Mouse (Mus musculus) CD4-positive helper T cell, adult 2 months (primary cell): ENCODE data around the gene Grwd1.

Source experiments
- DNase-seq: peaks from one replicate; pipeline ENCODE4 v3.0.0-alpha.2; 2012; ENCODE audit warnings: low read depth, missing footprints, low spot score

Gene Grwd1

DNA sequence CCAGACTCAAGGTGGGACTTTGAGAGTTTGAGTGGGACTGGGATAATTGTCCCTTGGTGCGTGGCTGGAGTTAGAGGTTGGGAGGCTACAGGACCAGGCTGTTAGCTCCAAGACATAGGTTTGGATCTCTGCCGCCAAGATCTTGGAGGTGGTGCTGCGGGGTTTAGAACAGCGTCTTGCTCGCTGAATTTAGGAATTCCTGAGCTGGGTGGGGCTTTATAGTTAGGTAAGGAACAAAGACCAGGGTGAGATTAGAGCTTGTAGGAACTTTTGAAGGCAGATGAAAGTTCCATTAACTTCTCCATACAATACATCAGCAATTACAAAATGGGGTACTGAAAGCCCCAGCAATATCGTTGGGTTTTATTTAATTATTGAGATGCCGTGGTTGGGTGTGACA, 30.7 kb downstream of the Grwd1 start:
- DNase-seq, result no peak

DNA sequence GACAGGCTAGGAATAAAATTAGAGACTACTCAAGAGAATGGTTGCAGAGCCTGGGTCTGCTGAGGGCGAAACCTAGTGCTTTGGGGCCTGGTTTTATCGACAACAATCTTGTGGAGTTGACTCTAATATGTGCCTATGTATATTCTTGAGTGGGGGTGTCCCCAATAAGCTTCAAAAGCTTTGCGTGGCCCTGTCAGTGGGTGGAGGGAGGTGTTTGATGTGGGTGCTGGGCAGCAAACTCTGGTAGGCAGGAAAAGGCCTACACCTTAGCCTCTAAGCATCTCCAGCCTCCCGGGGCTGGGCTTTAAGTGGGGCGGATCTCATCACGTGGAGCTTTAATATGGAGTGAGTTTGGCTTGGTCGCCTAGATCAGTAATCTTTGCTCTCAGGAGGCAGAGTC, 31.8 kb downstream of the Grwd1 start:
- peak; percentile 85 for DNase-seq

GRCm38 (mm10) chr7:45798511-45798836, 32.3 kb downstream of the Grwd1 start:
- DNase-seq, result peak; percentile 72

GRCm38 (mm10) chr7:45797661-45798510, 32.9 kb downstream of the Grwd1 start:
- no peak for DNase-seq

DNA sequence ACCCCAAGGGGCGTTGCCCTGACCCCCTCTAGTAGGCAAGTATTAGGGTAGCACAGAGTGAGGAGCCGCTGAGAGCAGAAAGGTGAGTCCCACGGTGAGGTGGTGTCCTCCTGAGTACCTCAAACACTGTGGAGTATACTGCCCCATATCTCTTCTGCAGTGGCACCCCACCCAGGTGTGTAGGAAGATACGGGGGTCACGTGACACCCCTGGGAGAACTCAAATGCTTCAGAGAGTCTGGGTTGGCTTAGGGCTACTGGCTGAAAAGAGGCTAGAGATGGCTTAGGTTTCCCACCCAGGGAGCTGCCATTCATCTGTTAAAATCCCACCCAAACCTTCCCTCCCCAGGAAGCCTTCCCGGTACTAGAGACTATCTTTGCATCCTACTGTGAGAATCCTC, 33.8 kb downstream of the Grwd1 start:
- no peak for DNase-seq

- DNase-seq, result no peak
Observed at GRCm38 (mm10) chr7:45794971-45795370, 35.8 kb downstream of the Grwd1 start.

GRCm38 (mm10) chr7:45793969-45794585, 36.7 kb downstream of the Grwd1 start:
- DNase-seq, result no peak

- no peak for DNase-seq
Observed at GRCm38 (mm10) chr7:45793240-45793639, 37.5 kb downstream of the Grwd1 start.

GRCm38 (mm10) chr7:45791756-45792490, 38.8 kb downstream of the Grwd1 start:
- DNase-seq, result no peak

DNA sequence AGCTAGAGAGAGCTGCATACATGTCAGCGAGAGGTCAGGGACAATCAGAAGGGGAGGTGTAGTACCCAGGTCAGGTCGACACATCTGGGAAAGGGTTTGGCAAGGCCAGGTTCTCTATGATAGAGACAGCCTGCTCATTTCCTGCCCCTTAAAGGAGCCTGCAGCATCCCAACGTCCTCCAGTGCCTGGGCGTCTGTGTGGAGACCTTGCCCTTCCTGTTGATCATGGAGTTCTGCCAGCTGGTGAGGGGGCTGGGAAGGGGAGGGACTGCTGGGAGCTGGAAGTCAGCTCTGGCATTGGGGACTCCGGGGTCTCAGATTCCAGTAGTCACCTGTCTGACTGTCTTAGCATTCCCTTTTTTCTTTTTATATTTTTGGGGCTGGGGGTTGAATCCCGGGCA, 40.0 kb downstream of the Grwd1 start:
- DNase-seq, result no peak

DNA sequence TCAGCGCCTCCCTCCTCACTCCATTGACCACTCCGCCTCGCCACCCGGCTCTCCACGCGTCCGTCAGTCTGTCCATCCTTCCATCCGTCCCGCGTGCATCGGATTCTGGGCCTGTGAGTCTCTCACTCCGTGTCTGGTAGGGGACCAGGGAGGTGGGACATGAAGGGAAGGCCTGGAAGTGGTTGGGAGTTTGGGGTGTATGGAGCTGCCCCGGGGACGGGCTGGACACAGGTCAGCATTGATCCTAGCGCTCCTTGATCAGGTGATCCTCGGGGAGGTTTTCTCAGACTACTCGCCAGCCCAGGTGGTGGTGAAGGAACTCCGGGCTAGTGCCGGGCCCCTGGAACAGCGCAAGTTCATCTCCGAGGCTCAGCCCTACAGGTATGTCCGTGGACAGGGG, 43.1 kb downstream of the Grwd1 start:
- DNase-seq, result no peak

GRCm38 (mm10) chr7:45786661-45787413, 43.9 kb downstream of the Grwd1 start:
- DNase-seq, result no peak

DNA sequence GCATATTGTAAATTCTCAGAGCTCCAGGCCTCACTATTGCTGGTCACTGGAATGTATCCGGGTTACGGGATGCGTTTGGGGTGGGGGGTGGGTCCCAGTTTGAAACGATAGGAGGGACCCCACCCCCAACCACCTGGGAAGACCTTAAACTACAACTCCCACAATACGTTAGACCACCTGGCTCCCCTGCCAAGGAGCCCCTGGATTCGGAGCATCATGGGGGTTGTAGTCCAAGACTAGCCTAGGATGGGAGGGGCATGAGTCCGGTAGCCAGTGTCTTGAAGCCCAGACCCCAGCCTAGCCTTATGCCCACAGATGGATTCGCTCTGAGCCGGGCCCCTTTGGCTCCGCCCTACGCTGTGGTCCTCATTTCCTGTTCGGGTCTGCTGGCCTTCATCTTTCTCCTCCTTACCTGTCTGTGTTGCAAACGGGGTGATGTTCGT, 44.6 kb downstream of the Grwd1 start:
- no peak for DNase-seq

DNA sequence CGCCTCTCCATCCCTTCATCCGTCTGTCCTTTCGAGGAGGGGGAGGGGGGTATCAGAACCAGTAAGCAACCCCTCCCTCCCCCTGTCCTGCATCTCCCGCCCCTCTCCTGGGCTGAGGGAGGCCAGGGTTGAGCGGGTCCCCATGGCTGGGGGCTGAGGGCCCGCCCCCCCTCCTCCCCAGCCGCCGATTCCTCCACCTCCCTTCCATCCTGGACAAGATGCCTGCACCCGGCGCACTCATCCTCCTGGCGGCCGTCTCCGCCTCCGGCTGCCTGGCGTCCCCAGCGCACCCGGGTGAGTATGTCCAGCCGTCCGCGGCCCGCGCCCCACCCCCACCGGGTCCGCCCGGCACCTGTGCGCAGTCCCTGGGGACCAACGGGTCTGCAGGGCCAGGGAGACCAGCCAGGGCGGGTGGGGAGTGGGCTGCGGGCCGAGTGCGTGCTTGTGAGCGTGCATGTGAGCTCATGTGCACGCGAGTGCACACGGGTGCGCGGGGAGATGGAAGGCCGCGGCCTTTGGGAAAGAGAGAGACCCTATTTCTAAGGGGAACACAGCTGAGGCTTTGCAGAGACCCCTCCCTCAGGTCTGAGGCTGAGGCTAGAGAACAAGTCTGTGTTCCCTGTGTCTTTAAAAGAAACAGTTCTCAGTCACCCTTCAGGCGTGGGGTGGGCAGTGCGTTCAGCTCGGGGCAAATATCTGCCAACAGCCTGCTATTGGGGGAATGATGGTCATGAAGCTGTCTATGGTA, 45.2 kb downstream of the Grwd1 start:
- DNase-seq, result no peak

DNA sequence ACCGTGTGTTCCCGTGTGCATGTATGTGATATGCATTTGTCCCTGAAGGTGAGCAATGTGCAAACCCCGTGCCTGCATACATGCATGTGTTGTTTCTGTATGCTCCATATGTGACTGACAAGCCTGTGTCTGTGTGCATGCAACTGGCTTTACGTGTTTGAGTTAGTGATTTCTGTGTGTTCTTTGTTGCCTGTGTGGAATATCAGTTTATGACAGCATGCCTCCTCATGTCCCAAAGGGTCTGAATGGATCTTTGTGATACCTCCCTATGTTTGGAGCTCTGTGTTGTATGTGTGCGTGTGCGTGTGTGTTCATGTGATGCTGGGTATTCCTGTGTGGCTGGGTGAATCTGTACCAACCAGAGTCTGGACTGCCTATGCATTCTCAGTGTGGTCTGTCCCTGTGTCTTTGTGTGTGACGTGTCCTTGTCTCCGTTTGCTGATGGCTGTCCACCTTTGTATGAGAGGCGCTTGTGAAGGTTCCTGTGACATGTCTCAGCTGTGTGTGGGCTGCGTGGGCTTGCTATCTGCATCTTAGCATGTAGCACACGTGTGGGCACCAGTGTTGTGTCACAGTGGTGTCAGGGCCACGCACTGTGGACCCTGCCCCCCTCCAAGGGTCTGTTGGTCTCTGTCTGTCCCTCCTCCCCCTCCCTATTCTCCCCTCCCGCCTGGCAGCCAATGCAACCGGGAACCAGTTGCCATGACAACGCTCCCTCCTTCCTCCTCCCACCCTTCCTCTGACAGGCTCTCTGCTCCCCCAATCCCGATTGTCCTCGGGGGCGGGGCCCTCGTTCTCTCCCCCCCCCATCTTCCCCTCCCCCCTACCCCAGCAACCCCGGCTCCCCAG, 46.0 kb downstream of the Grwd1 start, which contains the start of gene Sult2b1:
Gene Sult2b1 (minus strand): TSS at position 146 of the 849 bp plus-strand sequence.
- DNase-seq, result peak; percentile 33

DNA sequence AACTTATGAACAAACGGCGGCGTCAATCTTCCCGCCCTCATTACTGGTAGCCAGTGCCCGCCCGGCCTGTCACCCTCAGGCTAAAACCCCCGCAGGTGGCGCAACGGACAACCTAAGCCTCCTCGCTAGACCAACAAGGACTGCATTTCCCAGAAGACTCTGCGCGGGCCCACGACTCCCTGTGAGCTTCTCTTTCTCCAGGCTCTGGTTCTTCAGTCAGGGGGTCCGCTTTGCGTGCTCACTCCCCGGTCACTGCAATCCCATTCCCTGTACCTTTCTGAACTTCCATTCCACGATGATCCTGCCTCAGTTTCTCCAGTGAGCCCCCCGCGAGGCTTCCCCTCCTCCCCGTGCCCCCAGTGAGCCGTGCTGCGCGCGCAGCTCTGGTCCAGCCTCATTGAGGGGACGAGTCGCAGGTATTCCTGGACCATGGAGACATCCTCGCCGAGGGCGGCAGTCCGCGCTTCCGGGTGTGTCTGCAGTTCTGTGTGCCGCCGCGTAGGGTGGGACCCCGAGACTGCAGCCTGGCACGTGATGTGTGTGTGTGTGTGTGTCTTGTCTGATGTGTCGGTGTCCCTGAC, 47.1 kb downstream of the Grwd1 start, which contains the start of gene Lmtk3:
Gene Lmtk3 (plus strand): TSS at position 228 of the 581 bp plus-strand sequence.
- DNase-seq, result peak; percentile 52

DNA sequence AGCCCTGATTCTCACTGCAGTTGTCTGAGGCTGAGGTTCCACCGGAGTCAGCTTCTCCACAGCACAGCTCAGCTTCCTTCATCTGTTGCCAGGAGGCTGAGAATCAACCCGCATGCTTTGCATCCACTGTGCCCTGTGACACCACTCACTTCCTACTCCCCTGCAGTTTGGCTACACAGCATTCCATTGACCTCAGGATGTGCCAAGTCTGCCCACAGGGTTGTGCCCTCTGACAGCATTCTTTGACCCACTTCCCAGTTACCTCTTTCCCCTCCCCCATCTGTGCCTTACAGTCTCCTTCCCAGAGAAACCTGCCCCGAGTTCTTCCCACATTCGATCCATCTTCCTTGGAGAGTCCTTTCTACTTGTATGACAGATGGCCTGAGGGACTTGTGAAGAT, 48.5 kb downstream of the Grwd1 start:
- DNase-seq, result no peak

DNA sequence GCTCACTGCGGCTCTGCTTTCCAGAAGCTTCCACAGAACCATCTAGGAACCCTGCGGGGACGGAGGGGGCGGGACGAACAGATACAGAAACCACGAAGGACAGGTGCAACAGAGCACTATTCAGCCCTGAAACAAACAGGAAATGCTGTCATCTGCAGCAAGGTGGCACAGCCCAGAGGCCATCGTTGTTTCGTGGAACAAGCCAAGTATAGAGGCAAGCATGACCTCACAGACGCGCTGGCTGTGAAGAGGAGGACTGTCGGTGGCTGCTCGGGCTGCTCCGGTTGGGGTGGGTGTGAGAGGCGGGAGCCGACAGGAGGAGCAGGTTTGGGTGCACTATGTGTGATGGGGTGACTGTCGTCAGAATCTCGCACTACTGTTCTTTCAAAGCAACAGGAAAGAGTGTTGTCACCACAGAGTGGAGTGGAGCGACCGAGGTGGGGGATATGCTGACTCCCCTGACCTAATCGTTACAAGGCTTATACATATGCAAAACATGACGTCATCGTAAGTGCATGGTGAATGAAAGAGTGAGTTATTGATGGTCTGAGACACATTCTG, 51.6 kb downstream of the Grwd1 start:
- DNase-seq, result peak; percentile 91

- DNase-seq, result no peak
Observed at GRCm38 (mm10) chr7:45775237-45775636, 55.5 kb downstream of the Grwd1 start.
